Mouse (Mus musculus): ENCODE measurements around the gene Bbx.

Gene Bbx

DNA sequence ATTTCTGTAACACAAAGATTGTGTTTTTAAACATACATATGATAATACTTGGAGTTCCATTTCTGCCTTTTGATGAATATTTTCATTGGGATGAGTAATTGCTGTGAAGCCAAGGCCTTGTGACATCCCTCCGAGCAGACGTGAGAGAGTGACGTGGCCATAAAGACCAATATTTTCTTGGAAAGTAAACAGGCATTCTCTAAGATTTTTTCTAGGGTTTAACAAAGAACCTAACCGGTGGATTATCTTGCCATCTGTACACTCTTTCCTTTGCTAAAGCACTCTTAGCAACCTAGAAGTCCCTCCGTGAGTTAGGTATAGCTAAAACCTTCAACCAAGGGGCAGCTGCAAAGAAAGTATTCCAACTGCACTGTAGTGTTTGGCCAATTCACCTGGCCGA is 32.4 kb downstream of the Bbx start:
- no peak for DNase-seq (ENCODE audit: low read depth in 2 of 2, low spot score in 2 of 2)

DNA sequence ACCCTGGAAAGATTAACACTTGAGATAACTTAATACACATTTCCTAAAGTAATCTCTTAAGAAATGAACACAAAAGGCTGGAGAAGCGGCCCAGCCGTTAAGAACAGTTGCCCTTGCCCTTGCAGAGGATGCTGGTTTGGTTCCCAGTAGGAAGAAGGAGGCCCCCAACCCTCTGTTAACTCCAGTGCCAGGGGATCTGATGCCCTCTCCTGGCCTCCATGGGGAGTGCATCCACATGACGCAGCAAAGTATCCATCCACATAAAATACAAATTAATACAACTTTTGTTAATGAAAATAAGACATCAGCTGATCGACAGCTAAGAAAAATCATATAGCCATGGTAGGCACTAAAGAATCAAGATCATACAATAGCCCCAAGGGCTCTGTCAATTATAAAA is 33.6 kb downstream of the Bbx start:
- DNase-seq (ENCODE audit: low read depth in 2 of 2, low spot score in 2 of 2), result no peak

DNA sequence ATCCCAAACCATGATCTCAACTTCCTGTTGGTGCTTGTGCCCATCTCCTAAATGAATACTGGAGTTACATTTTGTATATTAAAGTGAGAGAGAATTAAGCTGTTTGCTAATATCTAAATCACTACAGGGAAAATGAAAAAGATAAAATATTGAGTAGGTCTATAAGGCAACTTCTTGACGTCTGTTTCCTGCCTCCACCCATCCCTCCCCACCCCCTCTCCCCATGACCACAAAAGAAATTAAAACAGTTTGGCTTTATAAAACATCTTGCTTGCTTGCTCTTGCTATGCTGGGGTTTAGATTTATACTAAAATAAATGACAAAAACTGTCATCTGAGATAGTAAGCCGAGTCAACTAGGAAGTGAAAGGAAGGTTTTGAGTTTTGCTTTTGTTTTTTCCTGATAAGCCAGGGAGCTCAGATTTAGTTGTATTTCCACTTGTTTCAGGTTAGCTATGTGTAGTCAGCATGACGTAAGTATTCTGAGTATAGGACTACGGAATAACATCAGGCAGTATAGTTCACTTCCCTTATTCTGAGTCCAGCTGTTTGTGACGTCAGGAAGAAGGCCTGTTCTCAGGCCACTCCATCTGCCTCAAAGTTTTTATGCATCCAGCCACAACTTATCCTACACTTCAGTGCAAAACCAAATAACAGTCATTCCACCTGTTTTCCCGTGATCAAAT is 36.1 kb downstream of the Bbx start:
- DNase-seq (ENCODE audit: low read depth in 2 of 2, low spot score in 2 of 2), result no peak

- no peak for DNase-seq (ENCODE audit: low read depth in 2 of 2, low spot score in 2 of 2)
These were observed 43.7 kb downstream of the Bbx start for GRCm38 (mm10) chr16:50388499-50388898.

GRCm38 (mm10) chr16:50383541-50383940 is 48.6 kb downstream of the Bbx start:
- no peak for DNase-seq (ENCODE audit: low read depth in 2 of 2, low spot score in 2 of 2)

GRCm38 (mm10) chr16:50381351-50381746 is 50.8 kb downstream of the Bbx start:
- no peak for DNase-seq (ENCODE audit: low read depth in 2 of 2, low spot score in 2 of 2)

DNA sequence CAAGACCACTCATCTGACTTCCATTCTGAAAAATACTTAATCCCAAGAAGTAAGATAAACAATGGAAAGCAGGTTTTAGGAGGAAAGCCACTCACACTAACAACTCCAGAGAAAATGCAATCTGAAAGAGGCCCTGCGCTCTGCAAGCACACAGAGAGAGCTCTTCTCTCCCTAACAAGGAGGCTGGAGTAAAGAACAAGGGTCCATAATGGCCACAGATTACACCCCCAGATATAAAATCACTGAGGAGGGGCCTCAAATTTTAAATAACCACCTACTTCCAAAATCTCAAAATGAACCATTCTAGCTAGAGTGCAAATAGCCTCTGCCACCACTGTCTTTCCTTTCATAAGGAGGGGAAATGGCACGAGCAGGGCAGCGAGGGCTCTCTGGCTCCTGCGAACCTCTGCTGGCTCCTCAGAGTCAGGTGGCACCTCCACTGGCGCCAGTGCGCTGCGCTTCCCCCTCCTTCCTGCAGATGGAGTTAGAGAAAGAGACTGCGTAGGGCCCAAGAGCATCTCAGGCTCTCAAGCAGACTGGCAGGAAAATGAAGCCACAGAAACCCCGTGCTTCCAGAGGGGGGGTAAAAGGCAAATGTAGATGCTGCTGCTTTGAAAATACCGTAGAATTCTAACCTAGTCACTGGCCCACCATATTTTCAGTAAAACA is 51.4 kb downstream of the Bbx start:
- DNase-seq (ENCODE audit: low read depth in 2 of 2, low spot score in 2 of 2), result peak; percentile 59 to 75

GRCm38 (mm10) chr16:50380232-50380631 is 52.0 kb downstream of the Bbx start:
- DNase-seq (ENCODE audit: low read depth in 2 of 2, low spot score in 2 of 2), result no peak

GRCm38 (mm10) chr16:50374611-50375010 is 57.6 kb downstream of the Bbx start:
- peak; percentile 43 to 65 for DNase-seq (ENCODE audit: low read depth in 2 of 2, low spot score in 2 of 2)

GRCm38 (mm10) chr16:50373685-50374084 is 58.5 kb downstream of the Bbx start:
- no peak for DNase-seq (ENCODE audit: low read depth in 2 of 2, low spot score in 2 of 2)

- peak; percentile 50 to 60 for DNase-seq (ENCODE audit: low read depth in 2 of 2, low spot score in 2 of 2)
These were observed 59.6 kb downstream of the Bbx start for GRCm38 (mm10) chr16:50372543-50372942.

GRCm38 (mm10) chr16:50371460-50371859 is 60.7 kb downstream of the Bbx start:
- no peak for DNase-seq (ENCODE audit: low read depth in 2 of 2, low spot score in 2 of 2)

- DNase-seq (ENCODE audit: low read depth in 2 of 2, low spot score in 2 of 2), result no peak
These were observed 61.8 kb downstream of the Bbx start for GRCm38 (mm10) chr16:50370423-50370822.

DNA sequence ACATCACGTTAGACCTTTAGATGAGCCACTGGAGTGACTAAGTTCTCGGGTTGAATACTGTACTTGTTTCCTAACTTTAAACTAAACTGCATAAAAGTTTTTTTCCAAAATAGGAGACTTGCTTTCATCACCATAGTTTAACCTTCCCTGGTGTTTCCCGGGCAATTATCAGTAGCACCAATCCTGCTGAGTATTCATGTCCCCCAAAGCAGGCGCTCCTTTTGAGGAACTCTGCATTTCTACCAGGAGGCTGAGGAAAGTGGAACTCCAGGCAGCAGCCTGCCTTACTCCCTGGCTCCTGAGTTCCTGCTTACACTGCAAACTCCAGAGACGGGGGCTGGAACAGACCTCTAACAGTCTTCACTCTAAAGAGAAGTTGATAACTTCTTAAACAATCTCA is 65.6 kb downstream of the Bbx start:
- DNase-seq (ENCODE audit: low read depth in 2 of 2, low spot score in 2 of 2), result no peak

DNA sequence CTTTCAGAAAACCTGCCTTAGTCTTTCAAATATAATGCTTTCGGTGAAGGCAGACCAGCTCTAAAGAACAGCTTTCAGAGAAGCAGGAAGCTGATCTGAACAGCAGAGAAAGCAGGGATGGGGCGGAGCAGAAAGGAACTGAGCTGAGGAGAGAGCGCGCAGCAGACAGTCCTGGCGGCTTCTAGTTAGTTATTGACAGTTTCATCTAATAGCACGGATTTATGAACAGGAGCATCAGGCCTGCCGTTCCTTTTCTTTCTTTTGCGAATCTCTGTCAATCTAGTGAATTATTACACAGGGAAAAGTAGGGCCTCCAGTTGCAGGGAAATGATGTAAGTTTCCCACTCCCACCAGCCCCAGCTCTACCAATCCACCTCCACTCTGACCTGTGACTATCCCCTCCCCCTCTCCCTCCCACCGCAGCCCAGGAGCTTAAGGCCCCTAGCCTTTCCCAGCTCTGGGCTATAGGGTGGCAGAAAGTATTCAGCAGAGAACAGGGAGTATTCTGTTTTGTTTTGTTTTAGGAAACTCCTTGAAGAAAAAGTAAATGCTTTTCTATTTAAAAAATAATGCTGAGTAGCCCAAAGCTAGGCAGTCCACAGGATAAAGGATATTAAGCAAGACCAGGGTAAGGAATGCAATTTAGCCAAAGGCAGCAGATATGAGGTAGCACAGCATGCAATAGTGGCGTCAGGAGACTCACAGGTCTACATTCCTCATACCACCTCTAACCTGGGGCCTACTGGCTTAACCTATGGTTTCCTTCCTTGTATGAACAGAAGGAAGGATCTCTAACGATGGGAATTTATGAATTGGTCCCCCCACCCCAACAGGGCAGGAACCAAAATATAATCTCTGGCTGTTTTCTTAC is 67.8 kb downstream of the Bbx start:
- DNase-seq (ENCODE audit: low read depth in 2 of 2, low spot score in 2 of 2), result peak; percentile 30 to 38

DNA sequence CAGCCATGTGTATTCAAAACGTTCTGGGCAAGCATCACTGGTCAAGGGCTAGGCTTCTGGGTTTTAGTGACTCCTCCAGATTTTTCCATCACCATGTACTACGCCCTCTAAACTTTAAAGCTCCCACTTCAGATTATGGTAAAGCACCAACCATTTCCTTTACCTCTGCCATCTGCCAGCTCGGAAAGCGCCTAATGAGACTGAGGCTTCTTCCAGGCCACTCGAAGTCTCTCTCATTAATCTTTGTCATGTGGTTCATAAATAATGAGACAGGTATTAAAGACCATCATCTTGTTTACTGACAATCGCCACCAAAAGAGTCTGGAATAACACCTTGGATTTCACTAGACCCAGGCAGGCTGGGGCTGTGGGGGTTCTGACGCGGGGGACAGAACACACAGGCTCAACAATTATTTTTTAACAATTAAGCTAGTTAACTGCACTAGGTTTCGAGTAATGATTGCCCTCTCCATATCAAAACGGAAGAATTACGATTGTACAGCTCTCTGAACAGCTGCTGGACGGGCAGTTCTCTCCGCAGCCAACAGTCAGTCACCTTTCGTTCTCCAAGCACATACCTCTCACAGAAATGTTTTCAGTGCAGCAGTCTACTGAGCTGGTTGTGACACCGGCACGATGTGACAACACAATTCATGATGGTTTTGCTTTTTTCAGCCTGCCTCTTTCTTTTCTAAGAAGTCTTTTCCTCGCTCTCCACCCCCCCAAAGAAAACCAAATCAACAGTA is 68.6 kb downstream of the Bbx start:
- peak in 1 of 2 experiments; percentile 7 for DNase-seq (ENCODE audit: low read depth in 2 of 2, low spot score in 2 of 2)

GRCm38 (mm10) chr16:50360631-50361030 is 71.6 kb downstream of the Bbx start:
- no peak for DNase-seq (ENCODE audit: low read depth in 2 of 2, low spot score in 2 of 2)

DNA sequence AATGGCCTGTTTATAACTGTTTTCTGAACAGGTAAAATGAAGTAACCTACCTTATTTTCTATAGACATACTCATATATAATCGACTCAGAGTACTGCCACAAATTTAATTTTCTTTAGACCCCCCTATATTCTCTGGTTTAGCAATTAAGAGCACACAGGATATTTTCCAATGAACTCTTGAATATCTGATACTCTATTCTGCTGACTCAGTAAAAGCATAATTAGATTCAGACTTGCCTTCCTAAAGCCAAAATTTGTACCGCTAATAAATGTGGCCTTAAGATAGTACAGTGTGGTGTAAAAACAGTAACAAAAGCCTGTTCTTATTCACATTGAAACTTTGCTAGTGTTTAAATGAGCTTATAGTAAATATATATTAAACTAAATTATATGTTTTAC is 102.5 kb downstream of the Bbx start:
- DNase-seq (ENCODE audit: low read depth in 2 of 2, low spot score in 2 of 2), result no peak

- no peak for DNase-seq (ENCODE audit: low read depth in 2 of 2, low spot score in 2 of 2)
These were observed 107.4 kb downstream of the Bbx start for GRCm38 (mm10) chr16:50324746-50325145.

- no peak for DNase-seq (ENCODE audit: low read depth in 2 of 2, low spot score in 2 of 2)
These were observed 107.9 kb downstream of the Bbx start for GRCm38 (mm10) chr16:50324292-50324691.

GRCm38 (mm10) chr16:50321368-50321767 is 110.8 kb downstream of the Bbx start:
- DNase-seq (ENCODE audit: low read depth in 2 of 2, low spot score in 2 of 2), result no peak
